Mouse (Mus musculus): ENCODE results near the gene Prepl.

DNA sequence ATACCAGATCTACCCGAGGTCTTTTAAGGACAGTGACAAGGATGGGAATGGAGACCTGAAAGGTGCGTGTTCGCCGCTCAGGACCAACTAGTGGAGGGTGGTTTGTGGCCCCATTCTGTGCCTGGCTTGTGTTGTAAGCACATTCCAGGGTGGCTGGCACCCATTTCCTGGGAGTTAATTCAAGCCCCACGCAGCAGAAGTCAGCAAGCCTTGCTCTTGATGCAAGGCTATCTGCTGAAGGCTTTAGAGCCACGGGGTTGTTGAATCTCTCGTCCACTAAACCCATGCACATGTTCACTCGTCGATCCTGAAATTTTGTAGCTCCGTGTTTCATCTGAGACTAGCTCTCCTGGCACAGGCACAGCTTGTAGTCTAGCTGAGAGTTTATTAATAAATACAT, 61.2 kb downstream of the Prepl start:
- TF ChIP-seq CTCF (IDR thresholded peaks at IDR 0.05; ENCODE audit: low read depth) (no peak), EP300 (optimal IDR thresholded peaks at IDR 0.05) (no peak)

All from stomach, postnatal 0 days (tissue).